Mouse (Mus musculus) CD4-positive naive resting alpha-beta T cell, adult 57 days (primary cell): ENCODE results near the gene Gm6993. TPM values are rescaled to one million over a fixed set of nuclear protein-coding genes. Genes with fewer than 3 reads are reported as not detected.

ENCODE experiments used
- total RNA-seq: library from RNA; stranded (reverse); gene quantifications from one replicate; pipeline ENCODE4 v1.2.4, GENCODE M21; 2023

The Gm6993 gene
- not detected for total RNA-seq

GRCm38 (mm10) chr12:31240470-31240869 lies at the start of gene Gm6993:
TSS of gene Gm6993 (plus strand) at chr12:31240770.

GRCm38 (mm10) chr12:31265005-31265721 lies 24.6 kb downstream of the Gm6993 start, which contains the start of gene Lamb1:
TSS of gene Lamb1 (plus strand) at chr12:31265234.

Other genes starting within 250 kb of the Gm6993 start
- 0.24 TPM for gene Fam110c, start 166.9 kb upstream of the Gm6993 start, total RNA-seq
- 0.68 TPM for gene Lamb1, start 24.5 kb downstream of the Gm6993 start, total RNA-seq
- gene Dld, start 110.7 kb downstream of the Gm6993 start, total RNA-seq = 47.1 TPM
- gene Slc26a3, start 150.1 kb downstream of the Gm6993 start, total RNA-seq = 0.21 TPM